Mouse (Mus musculus): ENCODE measurements around the gene Thbs1. TPM values are rescaled to one million over a fixed set of nuclear protein-coding genes. Genes with fewer than 3 reads are reported as not detected.

Thbs1 gene
- total RNA-seq, 2 experiments from 2014 or later = 5.1 to 12.6 TPM

- ATAC-seq (replicated peaks; ENCODE audit: low FRiP score, poor library complexity, severe bottlenecking) = no peak
Measured at GRCm38 (mm10) chr2:118112846-118113479, 1.3 kb downstream of the Thbs1 start.

GRCm38 (mm10) chr2:118113808-118114524, 2.3 kb downstream of the Thbs1 start:
- no peak for ATAC-seq (replicated peaks; ENCODE audit: low FRiP score, poor library complexity, severe bottlenecking)

GRCm38 (mm10) chr2:118114671-118115070, 3.0 kb downstream of the Thbs1 start:
- ATAC-seq (replicated peaks; ENCODE audit: low FRiP score, poor library complexity, severe bottlenecking) = no peak

GRCm38 (mm10) chr2:118115647-118116046, 4.0 kb downstream of the Thbs1 start:
- ATAC-seq (replicated peaks; ENCODE audit: low FRiP score, poor library complexity, severe bottlenecking) = no peak

GRCm38 (mm10) chr2:118116180-118116579, 4.5 kb downstream of the Thbs1 start:
- ATAC-seq (replicated peaks; ENCODE audit: low FRiP score, poor library complexity, severe bottlenecking) = no peak

- no peak for ATAC-seq (replicated peaks; ENCODE audit: low FRiP score, poor library complexity, severe bottlenecking)
Measured at GRCm38 (mm10) chr2:118116754-118117290, 5.1 kb downstream of the Thbs1 start.

GRCm38 (mm10) chr2:118117401-118117800, 5.7 kb downstream of the Thbs1 start:
- ATAC-seq (replicated peaks; ENCODE audit: low FRiP score, poor library complexity, severe bottlenecking) = no peak

GRCm38 (mm10) chr2:118118045-118118444, 6.4 kb downstream of the Thbs1 start:
- no peak for ATAC-seq (replicated peaks; ENCODE audit: low FRiP score, poor library complexity, severe bottlenecking)

- ATAC-seq (replicated peaks; ENCODE audit: low FRiP score, poor library complexity, severe bottlenecking) = no peak
Measured at GRCm38 (mm10) chr2:118118515-118118914, 6.8 kb downstream of the Thbs1 start.

GRCm38 (mm10) chr2:118119684-118120083, 8.0 kb downstream of the Thbs1 start:
- no peak for ATAC-seq (replicated peaks; ENCODE audit: low FRiP score, poor library complexity, severe bottlenecking)

- ATAC-seq (replicated peaks; ENCODE audit: low FRiP score, poor library complexity, severe bottlenecking) = no peak
Measured at GRCm38 (mm10) chr2:118120095-118120494, 8.4 kb downstream of the Thbs1 start.

GRCm38 (mm10) chr2:118120751-118121150, 9.1 kb downstream of the Thbs1 start:
- ATAC-seq (replicated peaks; ENCODE audit: low FRiP score, poor library complexity, severe bottlenecking) = no peak

- ATAC-seq (replicated peaks; ENCODE audit: low FRiP score, poor library complexity, severe bottlenecking) = no peak
Measured at GRCm38 (mm10) chr2:118122291-118122690, 10.6 kb downstream of the Thbs1 start.

GRCm38 (mm10) chr2:118123743-118124142, 12.1 kb downstream of the Thbs1 start:
- ATAC-seq (replicated peaks; ENCODE audit: low FRiP score, poor library complexity, severe bottlenecking) = no peak

- no peak for ATAC-seq (replicated peaks; ENCODE audit: low FRiP score, poor library complexity, severe bottlenecking)
Measured at GRCm38 (mm10) chr2:118124437-118124836, 12.8 kb downstream of the Thbs1 start.

- no peak for ATAC-seq (replicated peaks; ENCODE audit: low FRiP score, poor library complexity, severe bottlenecking)
Measured at GRCm38 (mm10) chr2:118125211-118125939, 13.7 kb downstream of the Thbs1 start.

GRCm38 (mm10) chr2:118125943-118126470, 14.3 kb downstream of the Thbs1 start:
- no peak for ATAC-seq (replicated peaks; ENCODE audit: low FRiP score, poor library complexity, severe bottlenecking)

- ATAC-seq (replicated peaks; ENCODE audit: low FRiP score, poor library complexity, severe bottlenecking) = no peak
Measured at GRCm38 (mm10) chr2:118127516-118128288, 16.0 kb downstream of the Thbs1 start.

GRCm38 (mm10) chr2:118128313-118128712, 16.6 kb downstream of the Thbs1 start:
- no peak for ATAC-seq (replicated peaks; ENCODE audit: low FRiP score, poor library complexity, severe bottlenecking)

GRCm38 (mm10) chr2:118137071-118137470, 25.4 kb downstream of the Thbs1 start:
- ATAC-seq (replicated peaks; ENCODE audit: low FRiP score, poor library complexity, severe bottlenecking) = no peak

Data from erythroid progenitor cell, adult 5-6 weeks (primary cell).